Mouse (Mus musculus) heart, embryonic 10.5 days (tissue): ENCODE results near the gene Mta3. TPM values are rescaled to one million over a fixed set of nuclear protein-coding genes. Genes with fewer than 3 reads are reported as not detected.

Source experiments
- DNase-seq: peaks from one replicate; pipeline ENCODE4 v3.0.0-alpha.2; 2017; ENCODE audit warnings: low spot score
- H3K27ac ChIP-seq: fragments of 300-500 bp; sonication (generic); 2 replicates; pipeline ENCODE4 v1.5.1; 2016; ENCODE audit warnings: mild to moderate bottlenecking
- H3K27me3 ChIP-seq: fragments of 300-500 bp; sonication (generic); 2 replicates; pipeline ENCODE4 v1.6.1; 2016; ENCODE audit warnings: mild to moderate bottlenecking; ENCODE audit not compliant: poor library complexity, insufficient read depth, severe bottlenecking
- H3K36me3 ChIP-seq: fragments of 300-500 bp; sonication (generic); 2 replicates; pipeline ENCODE4 v1.6.1; 2016; ENCODE audit warnings: mild to moderate bottlenecking, moderate library complexity
- H3K4me1 ChIP-seq: fragments of 300-500 bp; sonication (generic); 2 replicates; pipeline ENCODE4 v1.6.1; 2016; ENCODE audit warnings: mild to moderate bottlenecking
- H3K4me3 ChIP-seq: fragments of 300-500 bp; sonication (generic); 2 replicates; pipeline ENCODE4 v1.5.1; 2016; ENCODE audit warnings: mild to moderate bottlenecking, moderate library complexity
- H3K9me3 ChIP-seq: fragments of 300-500 bp; sonication (generic); 2 replicates; pipeline ENCODE4 v1.6.1; 2016; ENCODE audit warnings: mild to moderate bottlenecking, moderate library complexity
- WGBS: fragments of 180-500 bp; shearing (Covaris S2); methylation state at CpG from one replicate; pipeline ENCODE4 v1.1.7; 2016; 5-methylcytosine and 5-hydroxymethylcytosine counted together
- polyA plus RNA-seq: library from polyadenylated mRNA; unstranded; fragments of >200 nt; fragmentation: Nextera tagmentation; extraction: Ambion mirVana; gene quantifications from 2 replicates; pipeline ENCODE4 v1.2.1, GENCODE M21; 2016

The Mta3 gene
- polyA plus RNA-seq, 1 experiment from 2014 or later: 50.5 TPM

GRCm38 (mm10) chr17:83720449-83720848 is 14.5 kb downstream of the Mta3 start:
- DNase-seq: no peak
- WGBS: 79% methylated on average over 12 of the region's 12 CpGs
- peaks cover 40% of the 10 kb centered on the region for H3K36me3 ChIP-seq

GRCm38 (mm10) chr17:83721157-83721556 is 15.2 kb downstream of the Mta3 start:
- 89% methylated on average over 10 of the region's 10 CpGs for WGBS
- Histone ChIP-seq H3K36me3 (peaks cover 33% of the 10 kb centered on the region), H3K9me3 (peaks cover 4% of the 10 kb centered on the region; the same call in 1 of the 2 replicates), H3K27me3 (no peaks in the 10 kb centered on the region), H3K4me3 (no peak overlapping the region), H3K4me1 (peaks cover 20% of the 10 kb centered on the region), H3K27ac (no peak overlapping the region)
- no peak for DNase-seq

More at GRCm38 (mm10) chr17:83720449-83720848, 14.5 kb downstream of the Mta3 start:
- peaks cover 5% of the 10 kb centered on the region; the same call in 1 of the 2 replicates for H3K9me3 ChIP-seq
- H3K27ac ChIP-seq: peak overlapping the region; percentile 57
- no peaks in the 10 kb centered on the region for H3K27me3 ChIP-seq
- peaks cover 15% of the 10 kb centered on the region; the same call in 1 of the 2 replicates for H3K4me1 ChIP-seq
- no peak overlapping the region for H3K4me3 ChIP-seq

GRCm38 (mm10) chr17:83723064-83723463 is 17.1 kb downstream of the Mta3 start:
- H3K4me1 ChIP-seq: peaks cover 20% of the 10 kb centered on the region
- peaks cover 28% of the 10 kb centered on the region for H3K36me3 ChIP-seq
- no peak for DNase-seq
- peak overlapping the region; percentile 67 for H3K27ac ChIP-seq
- H3K9me3 ChIP-seq: no peaks in the 10 kb centered on the region
- WGBS: 58% methylated on average over 9 of the region's 9 CpGs
- no peaks in the 10 kb centered on the region for H3K27me3 ChIP-seq
- H3K4me3 ChIP-seq: no peak overlapping the region

- Histone ChIP-seq H3K27me3 (no peaks in the 10 kb centered on the region), H3K27ac (no peak overlapping the region), H3K9me3 (no peaks in the 10 kb centered on the region), H3K36me3 (peaks cover 18% of the 10 kb centered on the region), H3K4me3 (no peak overlapping the region), H3K4me1 (peaks cover 11% of the 10 kb centered on the region)
- no peak for DNase-seq
- WGBS: 94% methylated on average over 11 of the region's 11 CpGs
These were observed 20.5 kb downstream of the Mta3 start for GRCm38 (mm10) chr17:83726496-83726895.

- peaks cover 19% of the 10 kb centered on the region for H3K36me3 ChIP-seq
- 83% methylated on average over 4 of the region's 4 CpGs for WGBS
- DNase-seq: no peak
- no peaks in the 10 kb centered on the region for H3K9me3 ChIP-seq
- no peak overlapping the region for H3K4me3 ChIP-seq
- no peaks in the 10 kb centered on the region for H3K27me3 ChIP-seq
- H3K27ac ChIP-seq: no peak overlapping the region
- H3K4me1 ChIP-seq: peaks cover 19% of the 10 kb centered on the region
These were observed 21.7 kb downstream of the Mta3 start for GRCm38 (mm10) chr17:83727707-83728106.

- Histone ChIP-seq H3K27ac (no peak overlapping the region), H3K9me3 (no peaks in the 10 kb centered on the region), H3K4me3 (no peak overlapping the region), H3K4me1 (peaks cover 13% of the 10 kb centered on the region), H3K27me3 (no peaks in the 10 kb centered on the region), H3K36me3 (peaks cover 21% of the 10 kb centered on the region)
- no peak for DNase-seq
- 93% methylated on average over 9 of the region's 9 CpGs for WGBS
These were observed 23.1 kb downstream of the Mta3 start for GRCm38 (mm10) chr17:83729029-83729428.

- DNase-seq: no peak
- H3K27me3 ChIP-seq: no peaks in the 10 kb centered on the region
- 83% methylated on average over 6 of the region's 6 CpGs for WGBS
- no peaks in the 10 kb centered on the region for H3K9me3 ChIP-seq
- H3K4me3 ChIP-seq: no peak overlapping the region
- no peak overlapping the region for H3K27ac ChIP-seq
- peaks cover 20% of the 10 kb centered on the region for H3K36me3 ChIP-seq
- peaks cover 13% of the 10 kb centered on the region for H3K4me1 ChIP-seq
These were observed 24.2 kb downstream of the Mta3 start for GRCm38 (mm10) chr17:83730123-83730522.

GRCm38 (mm10) chr17:83732166-83732629 is 26.2 kb downstream of the Mta3 start:
- Histone ChIP-seq H3K9me3 (no peaks in the 10 kb centered on the region), H3K36me3 (peaks cover 13% of the 10 kb centered on the region; the same call in 1 of the 2 replicates), H3K27ac (peak overlapping the region; percentile 56; the same call in 1 of the 2 replicates), H3K4me1 (peaks cover 8% of the 10 kb centered on the region), H3K27me3 (no peaks in the 10 kb centered on the region), H3K4me3 (no peak overlapping the region)
- 50% methylated on average over 10 of the region's 10 CpGs for WGBS
- no peak for DNase-seq

- Histone ChIP-seq H3K27ac (no peak overlapping the region), H3K36me3 (peaks cover 8% of the 10 kb centered on the region; the same call in 1 of the 2 replicates), H3K4me1 (peaks cover 8% of the 10 kb centered on the region), H3K27me3 (no peaks in the 10 kb centered on the region), H3K4me3 (no peak overlapping the region), H3K9me3 (no peaks in the 10 kb centered on the region)
- WGBS: 35% methylated on average over 5 of the region's 5 CpGs
- DNase-seq: peak; percentile 80
These were observed 26.8 kb downstream of the Mta3 start for GRCm38 (mm10) chr17:83732801-83733200.

GRCm38 (mm10) chr17:83736701-83737100 is 30.7 kb downstream of the Mta3 start:
- H3K36me3 ChIP-seq: peaks cover 23% of the 10 kb centered on the region; the same call in 1 of the 2 replicates
- no peaks in the 10 kb centered on the region for H3K27me3 ChIP-seq
- no peak overlapping the region for H3K27ac ChIP-seq
- peaks cover 6% of the 10 kb centered on the region for H3K4me1 ChIP-seq
- peak; percentile 86 for DNase-seq
- H3K9me3 ChIP-seq: no peaks in the 10 kb centered on the region
- H3K4me3 ChIP-seq: no peak overlapping the region
- WGBS: 80% methylated on average over 9 of the region's 9 CpGs

GRCm38 (mm10) chr17:83737775-83738174 is 31.8 kb downstream of the Mta3 start:
- Histone ChIP-seq H3K4me1 (no peaks in the 10 kb centered on the region), H3K9me3 (no peaks in the 10 kb centered on the region), H3K27me3 (no peaks in the 10 kb centered on the region), H3K27ac (no peak overlapping the region), H3K4me3 (no peak overlapping the region), H3K36me3 (peaks cover 21% of the 10 kb centered on the region; the same call in 1 of the 2 replicates)
- 84% methylated on average over 8 of the region's 8 CpGs for WGBS
- DNase-seq: peak; percentile 79

- no peak overlapping the region for H3K27ac ChIP-seq
- no peaks in the 10 kb centered on the region for H3K4me1 ChIP-seq
- no peak overlapping the region for H3K4me3 ChIP-seq
- no peak for DNase-seq
- H3K27me3 ChIP-seq: no peaks in the 10 kb centered on the region
- H3K9me3 ChIP-seq: peaks cover 5% of the 10 kb centered on the region; the same call in 1 of the 2 replicates
- WGBS: 88% methylated on average over 7 of the region's 7 CpGs
- peaks cover 25% of the 10 kb centered on the region for H3K36me3 ChIP-seq
These were observed 34.2 kb downstream of the Mta3 start for GRCm38 (mm10) chr17:83740135-83740676.

- no peak overlapping the region for H3K27ac ChIP-seq
- 78% methylated on average over 6 of the region's 6 CpGs for WGBS
- DNase-seq: no peak
- no peaks in the 10 kb centered on the region for H3K4me1 ChIP-seq
- H3K4me3 ChIP-seq: no peak overlapping the region
- no peaks in the 10 kb centered on the region for H3K27me3 ChIP-seq
- H3K36me3 ChIP-seq: peaks cover 32% of the 10 kb centered on the region
- H3K9me3 ChIP-seq: peaks cover 5% of the 10 kb centered on the region; the same call in 1 of the 2 replicates
These were observed 35.3 kb downstream of the Mta3 start for GRCm38 (mm10) chr17:83741243-83741642.
